Mouse (Mus musculus) bone marrow macrophage, adult 2 months (primary cell): ENCODE results near the gene Fcho1. TPM values are rescaled to one million over a fixed set of nuclear protein-coding genes. Genes with fewer than 3 reads are reported as not detected.

Experiments
- H3K27ac ChIP-seq: 2 replicates; pipeline ENCODE4 v1.5.1; 2012; ENCODE audit warnings: low read depth, low read length; ENCODE audit not compliant: insufficient read depth
- H3K4me1 ChIP-seq: 2 replicates; pipeline ENCODE4 v1.6.1; 2012; ENCODE audit warnings: low read length; ENCODE audit not compliant: control insufficient read depth, insufficient read depth
- H3K4me3 ChIP-seq: 2 replicates; pipeline ENCODE4 v1.5.1; 2012; ENCODE audit warnings: mild to moderate bottlenecking, low read length, moderate library complexity; ENCODE audit not compliant: insufficient read depth
- CTCF ChIP-seq: IDR thresholded peaks from 2 replicates; pipeline ENCODE4 v1.5.1; 2012; ENCODE audit warnings: low read depth, mild to moderate bottlenecking, low read length, moderate library complexity
- POLR2A ChIP-seq: IDR thresholded peaks from 2 replicates; pipeline ENCODE4 v1.6.1; 2012; ENCODE audit warnings: mild to moderate bottlenecking, low read depth, low read length, borderline replicate concordance
- polyA plus RNA-seq: library from polyadenylated mRNA; stranded (reverse); fragments of >200 nt; gene quantifications from 2 replicates; pipeline ENCODE4 v1.2.4, GENCODE M21; 2012; ENCODE audit not compliant: missing spikeins, insufficient read depth, insufficient read length

The Fcho1 gene
- polyA plus RNA-seq, 1 experiment, result 7.2 TPM

DNA sequence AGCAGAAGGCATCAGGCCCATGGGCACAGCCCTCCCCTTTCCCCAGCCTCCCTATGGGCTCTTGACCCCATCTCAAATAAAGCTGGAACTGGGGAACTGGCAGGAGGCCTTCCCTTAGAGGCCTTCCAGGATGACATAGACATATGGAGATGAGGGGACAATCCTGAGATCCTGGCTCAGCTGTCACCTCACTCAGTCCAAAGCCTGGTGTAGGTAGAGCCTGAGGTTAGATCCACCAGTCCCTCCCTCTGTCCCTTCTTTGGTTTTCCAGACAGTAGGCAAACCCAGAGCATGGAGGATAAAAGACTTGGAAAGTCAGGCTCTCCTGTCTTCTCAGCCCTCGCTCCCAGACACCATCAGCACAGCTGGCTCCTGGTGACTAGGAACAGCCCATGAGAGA, 58.7 kb downstream of the Fcho1 start:
- H3K4me1 ChIP-seq, result peaks cover 23% of the 10 kb centered on the region
- TF ChIP-seq POLR2A, result no peak
- TF ChIP-seq CTCF, result no peak
- H3K27ac ChIP-seq, result no peak overlapping the region
- no peak overlapping the region for H3K4me3 ChIP-seq

- TF ChIP-seq POLR2A, result no peak
- no peak for TF ChIP-seq CTCF
- peaks cover 23% of the 10 kb centered on the region for H3K4me1 ChIP-seq
- H3K27ac ChIP-seq, result no peak overlapping the region
- peak overlapping the region; percentile 47 for H3K4me3 ChIP-seq
Measured at GRCm38 (mm10) chr8:71665331-71666130, 60.0 kb downstream of the Fcho1 start.

DNA sequence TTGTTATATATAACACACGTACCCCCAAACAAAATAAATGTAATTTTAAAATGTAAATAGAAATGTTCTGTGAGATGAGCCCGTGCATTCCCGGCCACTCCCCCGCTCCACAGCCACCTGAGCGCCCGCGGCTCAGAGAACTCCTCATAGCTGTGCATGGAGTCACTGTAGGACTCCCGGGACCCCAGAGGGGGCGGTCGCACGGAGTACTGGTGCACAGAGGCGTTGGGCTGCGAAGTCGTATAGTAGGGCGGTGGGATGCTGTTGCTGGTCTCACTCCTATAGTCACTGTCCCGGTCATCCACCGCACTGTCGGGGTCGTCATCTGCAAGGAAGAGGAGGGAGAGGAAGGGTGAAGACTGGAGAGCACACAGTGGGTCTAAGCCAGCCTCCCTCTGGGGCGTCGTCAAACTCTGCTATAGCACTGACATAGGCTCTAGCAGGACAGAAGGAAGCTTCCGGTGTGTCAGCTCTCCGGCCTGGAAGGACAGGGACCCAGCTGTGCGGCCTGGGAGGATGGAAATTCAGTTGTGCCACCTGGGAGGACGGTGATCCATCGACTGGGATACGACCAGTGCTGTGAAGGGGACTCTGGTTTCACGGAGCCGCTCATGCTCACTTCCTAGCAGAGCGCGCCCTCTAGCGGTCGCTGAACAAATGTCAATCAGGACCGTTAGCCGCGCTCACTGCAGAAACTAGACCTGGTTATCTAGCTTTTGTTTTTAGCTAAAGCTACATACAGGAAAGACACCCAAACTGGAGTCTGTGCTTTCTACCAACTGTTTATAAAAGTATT, 65.0 kb downstream of the Fcho1 start:
- Histone ChIP-seq H3K4me3 (no peak overlapping the region), H3K4me1 (no peaks in the 10 kb centered on the region)

DNA sequence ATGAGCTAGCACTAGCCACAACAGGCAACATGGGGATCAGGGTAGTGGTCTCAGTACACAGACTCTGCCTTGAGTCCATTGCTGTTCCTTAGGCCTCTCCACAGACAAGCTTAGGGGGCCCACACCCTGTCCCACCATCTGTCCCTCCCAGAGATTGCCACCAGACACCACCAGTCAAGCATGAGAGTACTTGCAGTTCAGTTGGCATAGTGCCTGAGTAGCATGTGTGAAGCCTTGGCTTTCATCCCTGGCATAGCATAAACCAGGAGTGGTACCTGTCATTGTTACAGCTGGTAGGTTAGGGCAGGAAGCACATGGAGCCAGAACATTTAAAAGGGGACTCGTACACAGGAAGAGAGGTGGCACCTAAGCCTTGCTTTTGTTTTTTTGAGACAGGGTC, 65.8 kb downstream of the Fcho1 start:
- no peak overlapping the region for H3K27ac ChIP-seq
- H3K4me1 ChIP-seq, result no peaks in the 10 kb centered on the region
- TF ChIP-seq CTCF, result no peak
- no peak for TF ChIP-seq POLR2A
- H3K4me3 ChIP-seq, result no peak overlapping the region

More for the DNA sequence above, 65.0 kb downstream of the Fcho1 start:
- no peak overlapping the region for H3K27ac ChIP-seq
- TF ChIP-seq CTCF (peak; percentile 84), POLR2A (no peak)

- TF ChIP-seq POLR2A (no peak), CTCF (no peak)
- Histone ChIP-seq H3K4me3 (no peak overlapping the region), H3K27ac (no peak overlapping the region), H3K4me1 (no peaks in the 10 kb centered on the region)
Measured at GRCm38 (mm10) chr8:71658515-71659049, 66.9 kb downstream of the Fcho1 start.

Other genes starting within 250 kb of the Fcho1 start
- 10.0 and 10.2 TPM in 2 replicates for gene Ano8, start 239.8 kb downstream of the Fcho1 start, polyA plus RNA-seq
- gene Gtpbp3, start 237.6 kb downstream of the Fcho1 start, polyA plus RNA-seq, result 11.0 and 11.1 TPM in 2 replicates
- gene Plvap, start 214.0 kb downstream of the Fcho1 start, polyA plus RNA-seq, result not detected in 2 replicates
- 0.40 TPM in 1 of 2 replicates, not detected in the other for gene Ccdc194, start 200.0 kb downstream of the Fcho1 start, polyA plus RNA-seq
- gene Bst2, start 188.3 kb downstream of the Fcho1 start, polyA plus RNA-seq, result 358 and 369 TPM in 2 replicates
- 64.5 and 65.3 TPM in 2 replicates for gene Mvb12a, start 182.8 kb downstream of the Fcho1 start, polyA plus RNA-seq
- 15.9 and 17.7 TPM in 2 replicates for gene Tmem221, start 166.8 kb downstream of the Fcho1 start, polyA plus RNA-seq
- not detected in 2 replicates for gene Nxnl1, start 159.1 kb downstream of the Fcho1 start, polyA plus RNA-seq
- 85.4 and 86.3 TPM in 2 replicates for gene Slc27a1, start 156.8 kb downstream of the Fcho1 start, polyA plus RNA-seq
- 83.5 and 88.9 TPM in 2 replicates for gene Pgls, start 133.5 kb downstream of the Fcho1 start, polyA plus RNA-seq
- 2.5 and 2.7 TPM in 2 replicates for gene Fam129c, start 128.1 kb downstream of the Fcho1 start, polyA plus RNA-seq
- 111 and 113 TPM in 2 replicates for gene Colgalt1, start 114.7 kb downstream of the Fcho1 start, polyA plus RNA-seq
- gene Unc13a, start 54.0 kb downstream of the Fcho1 start, polyA plus RNA-seq, result 1.0 and 1.3 TPM in 2 replicates
- gene Jak3, start 49.4 kb downstream of the Fcho1 start, polyA plus RNA-seq, result 15.6 and 15.7 TPM in 2 replicates
- 5.0 and 5.1 TPM in 2 replicates for gene Insl3, start 36.5 kb downstream of the Fcho1 start, polyA plus RNA-seq
- 23.7 and 24.1 TPM in 2 replicates for gene B3gnt3, start 23.9 kb downstream of the Fcho1 start, polyA plus RNA-seq
- 8.6 and 9.1 TPM in 2 replicates for gene Zfp709, start 156.3 kb upstream of the Fcho1 start, polyA plus RNA-seq
- 1.1 and 1.2 TPM in 2 replicates for gene Zfp882, start 182.9 kb upstream of the Fcho1 start, polyA plus RNA-seq
- gene Zfp617, start 182.9 kb upstream of the Fcho1 start, polyA plus RNA-seq, result 14.4 and 17.5 TPM in 2 replicates
- gene Zfp961, start 225.3 kb upstream of the Fcho1 start, polyA plus RNA-seq, result 12.0 and 13.8 TPM in 2 replicates